Mouse (Mus musculus): ENCODE results near the gene Tnfrsf14. TPM values are rescaled to one million over a fixed set of nuclear protein-coding genes. Genes with fewer than 3 reads are reported as not detected.

Gene Tnfrsf14
- polyA plus RNA-seq, 1 experiment, result 1.8 TPM

- peak; percentile 58 for DNase-seq (ENCODE audit: low read depth)
- no peak for TF ChIP-seq POLR2A (IDR thresholded peaks at IDR 0.05; ENCODE audit: borderline replicate concordance, extremely low read depth, insufficient read depth, insufficient read length, poor library complexity, severe bottlenecking)
Observed at GRCm38 (mm10) chr4:154961226-154961738, 32.9 kb upstream of the Tnfrsf14 start.

DNA sequence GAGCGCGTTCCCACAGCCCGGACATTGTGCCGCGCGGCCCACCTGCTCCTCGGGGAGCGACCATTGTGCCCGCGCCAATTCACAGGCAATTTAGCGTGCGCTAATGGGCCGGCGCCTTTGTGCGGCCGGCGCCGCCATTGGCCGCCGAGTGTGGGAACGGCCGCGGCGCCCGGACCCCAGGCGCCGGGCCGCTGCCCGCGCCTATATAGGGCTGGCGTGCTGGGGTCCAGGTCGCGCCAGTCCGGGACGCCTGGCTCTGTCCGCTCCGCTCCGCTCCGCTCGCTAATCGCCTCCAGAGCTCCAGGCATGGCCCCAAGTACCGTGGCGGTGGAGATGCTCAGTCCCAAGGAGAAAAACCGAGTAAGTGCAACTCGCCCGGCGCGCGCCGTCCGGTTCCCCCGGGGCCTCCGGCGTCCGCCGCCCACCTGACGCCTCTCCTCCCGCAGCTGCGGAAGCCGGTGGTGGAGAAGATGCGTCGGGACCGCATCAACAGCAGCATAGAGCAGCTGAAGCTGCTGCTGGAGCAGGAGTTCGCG lies 32.4 kb upstream of the Tnfrsf14 start, which contains the start of gene Hes5:
TSS of gene Hes5 (plus strand) at position 234 of the 536 bp plus-strand sequence.
- DNase-seq (ENCODE audit: low read depth), result no peak
- TF ChIP-seq POLR2A (IDR thresholded peaks at IDR 0.05; ENCODE audit: borderline replicate concordance, extremely low read depth, insufficient read depth, insufficient read length, poor library complexity, severe bottlenecking) (peak; percentile 97; the same call in 1 of the 2 replicates), CTCF (IDR thresholded peaks at IDR 0.05; ENCODE audit: borderline replicate concordance, extremely low read depth, insufficient read depth, insufficient read length) (no peak)

DNA sequence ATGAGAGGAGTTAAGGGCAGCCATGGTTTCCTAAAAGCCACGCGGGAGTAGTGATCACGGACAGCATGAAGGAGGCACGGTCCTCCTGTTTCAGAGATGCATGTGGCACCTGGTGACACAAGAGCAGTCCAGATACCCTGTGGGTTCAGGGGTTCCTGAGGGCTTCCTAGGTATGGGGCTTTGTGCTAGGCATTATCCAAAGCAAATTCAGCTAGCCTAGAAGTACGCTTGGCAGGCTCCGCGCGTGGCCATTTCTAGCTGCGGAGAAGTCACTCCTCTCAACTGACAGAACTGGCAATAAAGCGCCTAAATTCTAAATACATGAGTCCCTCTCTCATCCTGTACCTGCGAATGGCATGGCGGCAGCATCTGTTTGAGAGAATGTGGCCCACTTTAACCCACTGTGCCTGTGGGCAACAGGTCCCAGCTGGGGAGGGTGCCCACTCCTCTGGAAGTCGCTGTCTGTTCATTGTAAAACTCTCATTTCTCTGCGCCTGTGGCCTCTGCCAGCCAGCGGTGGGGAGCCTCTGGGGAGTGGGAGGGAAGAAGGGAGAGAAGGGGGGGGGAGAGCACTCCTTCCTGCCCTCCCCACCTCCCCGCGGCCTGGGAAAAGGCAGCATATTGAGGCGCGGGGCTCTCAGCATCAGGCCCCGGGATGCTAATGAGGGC lies 31.8 kb upstream of the Tnfrsf14 start:
- TF ChIP-seq POLR2A (IDR thresholded peaks at IDR 0.05; ENCODE audit: borderline replicate concordance, extremely low read depth, insufficient read depth, insufficient read length, poor library complexity, severe bottlenecking), result no peak
- peak; percentile 97 for DNase-seq (ENCODE audit: low read depth)

DNA sequence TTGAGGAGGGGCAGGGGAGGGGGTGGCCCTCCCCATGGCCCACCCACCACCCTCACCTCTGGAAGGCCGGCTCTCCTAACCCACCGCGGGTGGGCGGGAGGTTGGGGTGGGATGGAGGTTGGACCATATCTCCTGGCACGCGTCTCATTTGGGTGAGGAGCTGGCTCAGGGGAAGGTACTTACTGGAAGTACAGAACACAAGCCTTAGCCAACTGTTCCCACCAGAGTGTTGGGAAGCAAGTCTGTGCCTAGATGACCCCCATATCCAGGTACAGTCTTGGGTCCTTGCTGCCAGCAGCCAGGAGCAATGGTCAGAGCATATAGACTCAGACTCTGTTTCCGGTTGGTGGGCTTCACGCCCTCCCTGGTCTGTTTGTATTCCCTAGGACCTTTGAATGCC lies 30.3 kb upstream of the Tnfrsf14 start:
- DNase-seq (ENCODE audit: low read depth), result no peak
- no peak for TF ChIP-seq POLR2A (IDR thresholded peaks at IDR 0.05; ENCODE audit: borderline replicate concordance, extremely low read depth, insufficient read depth, insufficient read length, poor library complexity, severe bottlenecking)

DNA sequence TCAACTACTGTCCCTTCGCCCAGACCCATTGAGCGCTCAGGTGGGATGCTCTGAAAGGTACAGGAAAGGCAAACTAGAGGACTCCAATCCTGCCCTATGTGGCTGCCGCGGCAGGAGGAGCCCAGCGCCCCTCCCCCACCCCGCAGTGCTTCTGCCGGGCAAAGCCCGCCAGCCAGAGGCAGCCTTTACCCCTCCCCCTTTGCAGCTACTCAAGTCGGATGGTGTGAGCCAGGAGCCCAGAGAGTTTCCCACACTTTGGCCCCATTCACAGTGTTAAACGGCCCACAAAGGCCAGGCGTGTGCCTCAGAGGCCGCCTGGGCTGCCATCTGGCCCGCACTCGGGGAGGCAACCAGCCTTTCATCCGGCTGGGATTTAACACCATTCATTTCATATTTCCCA lies 29.8 kb upstream of the Tnfrsf14 start:
- no peak for TF ChIP-seq POLR2A (IDR thresholded peaks at IDR 0.05; ENCODE audit: borderline replicate concordance, extremely low read depth, insufficient read depth, insufficient read length, poor library complexity, severe bottlenecking)
- DNase-seq (ENCODE audit: low read depth), result peak; percentile 98

DNA sequence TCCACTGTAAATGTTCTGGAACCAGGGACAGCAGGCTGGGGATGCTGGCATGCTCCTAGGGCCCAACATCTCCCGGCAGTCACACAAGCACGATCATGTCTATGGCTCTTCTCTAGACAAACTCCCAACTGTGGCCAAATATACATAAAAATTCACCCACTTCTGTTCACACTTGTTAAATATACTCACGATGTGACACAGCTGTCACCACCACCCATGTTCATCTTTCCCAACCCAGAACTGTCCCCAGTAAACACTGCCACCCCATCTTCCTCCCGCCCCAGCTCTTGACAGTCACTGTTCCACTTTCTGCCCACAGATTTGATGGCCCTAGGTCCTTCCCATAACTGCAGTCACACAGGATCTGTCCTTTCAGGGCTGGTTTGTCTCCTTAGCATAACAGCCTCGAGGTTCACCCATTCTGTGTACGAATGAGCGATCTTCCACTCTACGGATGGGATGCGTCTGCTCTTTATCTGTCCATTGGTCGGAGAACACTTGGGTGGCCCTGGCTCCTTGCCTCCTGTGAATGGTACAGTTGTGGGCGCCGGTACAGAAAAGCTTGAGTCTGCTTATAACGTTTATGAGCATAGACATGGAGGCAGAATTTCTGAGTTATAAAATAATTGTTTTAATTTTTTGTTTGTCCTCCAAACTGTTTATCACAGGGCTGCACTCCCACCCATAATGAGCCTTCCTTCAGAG lies 29.1 kb upstream of the Tnfrsf14 start:
- TF ChIP-seq POLR2A (IDR thresholded peaks at IDR 0.05; ENCODE audit: borderline replicate concordance, extremely low read depth, insufficient read depth, insufficient read length, poor library complexity, severe bottlenecking) (no peak), CTCF (IDR thresholded peaks at IDR 0.05; ENCODE audit: borderline replicate concordance, extremely low read depth, insufficient read depth, insufficient read length) (no peak)
- DNase-seq (ENCODE audit: low read depth), result no peak

DNA sequence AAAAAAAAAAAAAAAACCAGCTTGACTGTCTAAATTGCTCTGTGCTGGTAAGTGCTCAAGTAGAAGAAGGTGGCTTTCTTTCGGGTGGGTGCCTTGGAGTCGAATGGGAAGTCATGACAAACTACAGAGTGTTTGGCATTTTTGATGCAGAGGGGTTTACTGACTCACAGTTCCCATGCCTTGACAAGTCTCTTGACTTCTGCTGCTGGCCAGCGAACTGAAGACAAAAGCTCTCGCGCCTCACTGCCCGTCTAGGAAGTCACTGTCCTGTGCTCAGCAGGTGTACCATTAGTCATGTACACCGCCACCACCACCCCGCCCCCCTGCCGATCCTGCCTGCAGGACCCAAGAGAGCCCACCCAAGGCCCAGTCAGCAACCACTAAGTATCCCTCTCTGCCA lies 28.2 kb upstream of the Tnfrsf14 start:
- TF ChIP-seq POLR2A (IDR thresholded peaks at IDR 0.05; ENCODE audit: borderline replicate concordance, extremely low read depth, insufficient read depth, insufficient read length, poor library complexity, severe bottlenecking), result no peak
- TF ChIP-seq CTCF (IDR thresholded peaks at IDR 0.05; ENCODE audit: borderline replicate concordance, extremely low read depth, insufficient read depth, insufficient read length), result no peak
- no peak for DNase-seq (ENCODE audit: low read depth)

DNA sequence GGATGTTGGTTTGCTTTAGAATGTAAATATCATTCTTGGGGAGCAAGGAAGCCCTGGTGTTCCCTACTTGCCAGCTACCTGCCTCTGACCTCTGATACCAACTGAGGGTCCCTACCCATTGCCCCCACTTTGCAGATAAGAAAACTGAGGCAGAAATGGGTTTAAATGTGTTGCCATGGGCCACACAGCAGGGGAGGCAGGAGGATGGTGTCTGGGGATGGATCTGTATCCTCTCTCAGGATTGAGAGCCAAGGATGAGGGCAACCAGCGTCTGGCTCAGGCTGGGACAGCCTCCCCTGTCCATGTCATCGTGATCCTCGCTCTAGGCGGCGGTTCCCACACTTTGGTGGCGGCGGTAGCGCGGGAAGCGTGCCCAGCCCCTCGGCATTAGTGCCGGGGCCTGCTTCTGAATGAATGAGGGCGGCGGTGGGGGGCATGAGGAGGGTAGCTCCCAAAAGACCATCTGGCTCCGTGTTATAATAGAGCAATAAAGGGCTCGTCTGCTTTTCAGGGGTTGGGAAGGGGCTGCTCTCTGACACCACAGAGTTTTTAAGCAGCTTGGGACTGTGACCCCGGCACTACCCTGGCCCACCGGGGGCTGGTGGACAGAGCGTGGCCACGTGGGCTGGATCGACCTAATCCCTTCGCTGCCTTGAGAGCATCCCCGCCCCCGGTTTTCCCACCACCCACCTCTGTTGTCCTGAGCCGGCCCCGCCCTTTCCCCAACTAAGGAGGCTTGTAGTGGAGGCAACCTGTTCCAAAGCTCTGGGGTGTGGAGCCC lies 24.3 kb upstream of the Tnfrsf14 start:
- TF ChIP-seq CTCF (IDR thresholded peaks at IDR 0.05; ENCODE audit: borderline replicate concordance, extremely low read depth, insufficient read depth, insufficient read length) (no peak), POLR2A (IDR thresholded peaks at IDR 0.05; ENCODE audit: borderline replicate concordance, extremely low read depth, insufficient read depth, insufficient read length, poor library complexity, severe bottlenecking) (no peak)
- peak; percentile 94 for DNase-seq (ENCODE audit: low read depth)

DNA sequence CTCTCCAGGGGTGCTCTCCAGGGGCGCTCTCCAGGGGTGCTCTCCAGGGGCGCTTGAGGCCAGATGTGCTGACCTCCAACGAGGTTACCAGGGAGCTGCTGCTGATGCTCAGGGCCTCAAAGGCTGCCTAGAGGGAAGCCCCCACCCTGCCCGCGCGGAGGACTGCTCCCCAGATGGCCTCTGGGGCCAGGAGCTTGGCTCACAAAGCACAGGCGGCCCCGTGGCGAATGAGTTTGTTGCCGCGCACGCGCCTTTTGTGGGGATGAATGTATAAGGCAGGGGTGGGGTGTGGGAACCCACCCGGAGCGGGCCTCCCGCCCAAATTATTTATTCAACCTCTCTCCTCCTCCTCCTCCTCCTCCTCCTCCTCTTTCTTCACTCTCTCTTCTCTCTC lies 21.2 kb upstream of the Tnfrsf14 start:
- TF ChIP-seq CTCF (IDR thresholded peaks at IDR 0.05; ENCODE audit: borderline replicate concordance, extremely low read depth, insufficient read depth, insufficient read length) (no peak), POLR2A (IDR thresholded peaks at IDR 0.05; ENCODE audit: borderline replicate concordance, extremely low read depth, insufficient read depth, insufficient read length, poor library complexity, severe bottlenecking) (no peak)
- peak; percentile 93 for DNase-seq (ENCODE audit: low read depth)

- TF ChIP-seq CTCF (IDR thresholded peaks at IDR 0.05; ENCODE audit: borderline replicate concordance, extremely low read depth, insufficient read depth, insufficient read length) (no peak), POLR2A (IDR thresholded peaks at IDR 0.05; ENCODE audit: borderline replicate concordance, extremely low read depth, insufficient read depth, insufficient read length, poor library complexity, severe bottlenecking) (no peak)
- no peak for DNase-seq (ENCODE audit: low read depth)
Observed at GRCm38 (mm10) chr4:154948940-154949588, 20.7 kb upstream of the Tnfrsf14 start.

Data from brain, embryonic 14.5 days (tissue).